Mouse (Mus musculus) kidney, embryonic 14.5 days (tissue): ENCODE data around the gene Cd52. TPM values are rescaled to one million over a fixed set of nuclear protein-coding genes. Genes with fewer than 3 reads are reported as not detected.

ENCODE experiments used
- ATAC-seq: fragments of 200-750 bp; cut with Nextera tagmentation; 2 replicates; pipeline ENCODE4 v1.8.0; 2017; ENCODE audit warnings: moderate number of reproducible peaks, mild to moderate bottlenecking, moderate TSS enrichment, moderate library complexity; ENCODE audit not compliant: low FRiP score, low TSS enrichment
- H3K27ac ChIP-seq: fragments of 300-500 bp; sonication (generic); 2 replicates; pipeline ENCODE4 v1.5.1; 2014; ENCODE audit warnings: low read depth, mild to moderate bottlenecking, low read length, moderate library complexity, mixed read lengths
- H3K27me3 ChIP-seq: fragments of 300-500 bp; sonication (generic); 2 replicates; pipeline ENCODE4 v1.6.1; 2014; ENCODE audit warnings: mild to moderate bottlenecking, low read length; ENCODE audit not compliant: control insufficient read depth, insufficient read depth
- H3K36me3 ChIP-seq: fragments of 300-500 bp; sonication (generic); 2 replicates; pipeline ENCODE4 v1.6.1; 2014; ENCODE audit warnings: low read length, mixed read lengths; ENCODE audit not compliant: control insufficient read depth, insufficient read depth
- H3K4me1 ChIP-seq: fragments of 300-500 bp; sonication (generic); 2 replicates; pipeline ENCODE4 v1.6.1; 2014; ENCODE audit warnings: low read length, mixed read lengths; ENCODE audit not compliant: control insufficient read depth, insufficient read depth
- H3K4me2 ChIP-seq: fragments of 300-500 bp; sonication (generic); replicated peaks from 2 replicates; pipeline ENCODE4 v1.6.1; 2014; ENCODE audit warnings: low read depth, mild to moderate bottlenecking, low read length
- H3K4me3 ChIP-seq: fragments of 300-500 bp; sonication (generic); 2 replicates; pipeline ENCODE4 v1.5.1; 2014; ENCODE audit warnings: mild to moderate bottlenecking, low read length
- H3K9ac ChIP-seq: fragments of 300-500 bp; sonication (generic); 2 replicates; pipeline ENCODE4 v1.6.1; 2014; ENCODE audit warnings: low read depth, mild to moderate bottlenecking, low read length, moderate library complexity
- H3K9me3 ChIP-seq: fragments of 300-500 bp; sonication (generic); 2 replicates; pipeline ENCODE4 v1.6.1; 2016; ENCODE audit warnings: low read length; ENCODE audit not compliant: control insufficient read depth
- WGBS: fragments of 180-500 bp; shearing (Covaris S2); extraction: QIAGEN DNeasy Blood & Tissue Kit; methylation state at CpG from one replicate; pipeline ENCODE4 v1.1.7; 2014; 5-methylcytosine and 5-hydroxymethylcytosine counted together
- polyA plus RNA-seq: library from polyadenylated mRNA; unstranded; fragments of >200 nt; fragmentation: Nextera tagmentation; extraction: Ambion mirVana; gene quantifications from 2 replicates; pipeline ENCODE4 v1.2.1, GENCODE M21; 2014

Cd52 gene
- polyA plus RNA-seq, 1 experiment from 2014 or later, result 8.9 TPM

DNA sequence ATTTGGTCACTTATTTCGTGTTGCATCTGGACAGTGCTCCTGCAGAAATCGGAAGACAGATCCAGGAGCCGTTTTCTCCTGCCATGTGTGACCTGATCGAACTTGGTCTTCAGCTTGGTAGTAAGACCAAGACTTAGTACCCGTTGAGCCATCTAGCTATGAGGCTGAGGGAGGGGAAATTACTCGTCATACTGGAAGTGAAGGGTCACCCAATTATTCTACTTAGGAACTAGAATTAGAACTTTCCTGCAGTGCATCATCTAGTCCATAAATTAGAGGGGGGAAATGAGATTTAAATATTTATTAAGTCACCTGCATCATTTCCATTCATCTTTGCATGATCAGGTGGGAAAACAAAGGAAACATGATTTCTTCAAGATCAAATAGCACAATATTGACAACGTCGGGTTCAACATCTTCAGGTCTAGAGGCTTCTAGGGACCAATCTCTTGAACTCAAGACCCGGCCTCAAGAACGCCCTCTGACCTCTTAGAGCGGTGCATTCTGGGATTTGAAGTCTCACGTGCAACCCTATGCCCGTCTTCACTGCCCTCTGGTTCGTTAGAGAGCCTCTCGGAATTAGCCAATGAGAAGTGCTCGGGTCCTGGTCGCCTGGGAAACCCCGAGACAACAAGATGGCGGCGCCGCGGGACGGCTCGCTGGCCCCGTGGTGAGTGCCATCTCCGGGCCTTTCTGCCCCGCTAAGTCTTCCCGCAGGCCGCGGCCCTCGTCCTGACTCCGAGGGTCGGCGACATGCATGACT lies 7.3 kb upstream of the Cd52 start, which contains the start of gene Ubxn11:
Gene Ubxn11, plus strand, starts transcription at position 592 of the 763 bp plus-strand sequence.
- Histone ChIP-seq H3K27me3 (no peaks in the 10 kb centered on the region), H3K27ac (no peak within 1 kb of the TSS; the same call in 1 of the 2 replicates), H3K4me1 (peaks cover 12% of the 10 kb centered on the region; the same call in 1 of the 2 replicates), H3K4me3 (peak within 1 kb of the TSS; percentile 61), H3K9me3 (no peaks in the 10 kb centered on the region), H3K36me3 (no peaks in the 10 kb centered on the region), H3K9ac (peak within 1 kb of the TSS; percentile 46; the same call in 1 of the 2 replicates), H3K4me2 (peak within 1 kb of the TSS; percentile 58)
- ATAC-seq, result peak; percentile 96
- 18% methylated on average over 34 of the region's 34 CpGs for WGBS

- no peaks in the 10 kb centered on the region for H3K36me3 ChIP-seq
- no peak overlapping the region for H3K4me3 ChIP-seq
- no peak for ATAC-seq
- H3K4me2 ChIP-seq, result no peak overlapping the region
- H3K9ac ChIP-seq, result no peak overlapping the region
- WGBS, result 85% methylated on average over 4 of the region's 4 CpGs
- no peaks in the 10 kb centered on the region for H3K9me3 ChIP-seq
- peaks cover 8% of the 10 kb centered on the region; the same call in 1 of the 2 replicates for H3K4me1 ChIP-seq
- H3K27ac ChIP-seq, result no peak overlapping the region
- H3K27me3 ChIP-seq, result no peaks in the 10 kb centered on the region
These were observed 5.4 kb upstream of the Cd52 start for GRCm38 (mm10) chr4:134100245-134100644.

DNA sequence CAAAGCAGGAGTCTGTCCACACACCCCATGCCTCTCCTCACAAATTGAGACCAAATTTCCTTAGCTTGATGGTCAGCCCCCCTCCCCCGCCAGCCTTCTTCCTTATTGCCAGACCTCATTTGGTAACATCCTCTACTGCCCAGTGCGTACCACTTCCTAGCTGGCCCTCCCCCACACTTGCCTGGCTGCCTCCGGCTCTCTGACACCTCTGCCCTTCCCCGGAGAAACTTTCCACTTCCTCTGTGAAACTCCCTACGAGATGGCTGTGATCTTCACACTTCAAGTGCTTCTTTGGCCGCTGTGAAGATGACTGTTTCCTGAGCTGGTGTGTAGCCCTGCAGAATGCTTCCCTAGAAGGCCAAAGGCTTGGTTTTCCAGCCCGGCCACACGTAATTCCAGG lies 3.7 kb upstream of the Cd52 start:
- H3K4me2 ChIP-seq, result no peak overlapping the region
- H3K4me3 ChIP-seq, result no peak overlapping the region
- no peaks in the 10 kb centered on the region for H3K9me3 ChIP-seq
- H3K27ac ChIP-seq, result no peak overlapping the region
- no peaks in the 10 kb centered on the region for H3K27me3 ChIP-seq
- ATAC-seq, result no peak
- H3K4me1 ChIP-seq, result peaks cover 8% of the 10 kb centered on the region; the same call in 1 of the 2 replicates
- 21% methylated on average over 8 of the region's 8 CpGs for WGBS
- no peaks in the 10 kb centered on the region for H3K36me3 ChIP-seq
- no peak overlapping the region for H3K9ac ChIP-seq

DNA sequence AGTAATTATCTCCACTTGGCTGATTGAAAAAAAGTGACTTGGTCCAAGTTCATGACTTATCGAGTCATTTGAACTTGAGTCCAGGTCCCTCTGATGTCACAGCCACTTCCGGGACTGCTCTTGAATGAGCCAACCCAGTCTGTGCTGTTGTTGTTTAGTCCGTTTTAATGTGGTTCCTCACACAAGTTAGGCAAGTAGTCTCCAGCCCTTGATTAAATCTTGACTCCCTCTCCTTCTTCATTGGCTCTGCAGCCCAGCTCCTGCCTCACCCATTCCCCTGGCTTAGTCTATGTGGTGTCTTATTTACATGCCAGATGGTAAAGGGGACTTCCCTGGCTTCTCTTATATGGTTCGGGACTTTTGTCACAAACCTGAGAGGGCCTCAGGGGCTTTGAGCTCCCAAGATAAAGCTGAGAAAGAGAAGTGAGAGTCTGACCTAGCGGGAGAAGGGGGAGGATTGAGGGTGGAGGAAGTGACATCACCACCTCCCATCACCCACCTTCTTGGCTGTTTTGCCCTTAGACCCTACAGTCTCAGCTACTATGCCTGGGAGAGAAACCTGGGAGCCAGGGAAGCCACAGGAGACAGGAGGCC lies 2.2 kb upstream of the Cd52 start:
- no peak for ATAC-seq
- Histone ChIP-seq H3K4me3 (no peak overlapping the region), H3K27me3 (no peaks in the 10 kb centered on the region), H3K36me3 (no peaks in the 10 kb centered on the region), H3K27ac (no peak overlapping the region), H3K4me2 (no peak overlapping the region), H3K4me1 (0 out of 2 replicates have a peak, but pooled peaks cover 3% of the 10 kb centered on the region), H3K9ac (no peak overlapping the region), H3K9me3 (no peaks in the 10 kb centered on the region)
- 77% methylated on average over 5 of the region's 5 CpGs for WGBS

GRCm38 (mm10) chr4:134096120-134096519 lies 1.2 kb upstream of the Cd52 start:
- 80% methylated on average over 3 of the region's 3 CpGs for WGBS
- no peak overlapping the region for H3K4me2 ChIP-seq
- ATAC-seq, result no peak

DNA sequence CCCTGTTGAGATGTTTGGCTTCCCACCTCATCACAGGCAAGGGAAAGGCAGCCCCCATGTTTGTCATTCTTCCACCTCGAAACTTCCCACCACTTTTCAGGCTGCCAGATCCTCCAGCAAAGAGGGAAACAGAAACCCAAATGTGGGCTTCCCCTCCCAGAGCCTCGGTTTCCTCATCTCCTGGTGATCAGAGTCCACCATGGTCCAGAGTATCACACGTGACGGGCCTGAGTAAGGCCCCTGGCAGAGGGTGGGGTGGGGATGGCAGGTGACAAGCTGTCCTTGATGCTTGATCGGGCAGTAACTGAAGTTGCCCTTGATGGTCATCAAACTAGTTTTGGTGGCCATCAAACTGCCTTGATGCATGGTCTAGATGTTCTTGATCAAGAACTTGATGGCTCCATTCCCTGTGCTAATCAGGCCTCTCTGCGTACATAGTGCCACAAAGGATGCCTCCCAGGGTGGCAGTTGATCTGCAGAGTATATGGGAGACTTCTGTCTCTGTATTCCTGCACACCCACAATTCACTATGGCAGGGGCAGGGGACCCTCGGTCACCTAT lies 798 bp downstream of the Cd52 start:
- H3K4me2 ChIP-seq, result no peak overlapping the region
- 88% methylated on average over 7 of the region's 7 CpGs for WGBS
- H3K36me3 ChIP-seq, result no peaks in the 10 kb centered on the region
- no peak overlapping the region for H3K9ac ChIP-seq
- no peaks in the 10 kb centered on the region for H3K9me3 ChIP-seq
- ATAC-seq, result no peak
- H3K4me3 ChIP-seq, result no peak overlapping the region
- H3K4me1 ChIP-seq, result 0 out of 2 replicates have a peak, but pooled peaks cover 3% of the 10 kb centered on the region
- H3K27ac ChIP-seq, result no peak overlapping the region
- H3K27me3 ChIP-seq, result no peaks in the 10 kb centered on the region

More at GRCm38 (mm10) chr4:134096120-134096519, 1.2 kb upstream of the Cd52 start:
- H3K4me1 ChIP-seq, result 0 out of 2 replicates have a peak, but pooled peaks cover 3% of the 10 kb centered on the region
- no peaks in the 10 kb centered on the region for H3K36me3 ChIP-seq
- no peaks in the 10 kb centered on the region for H3K27me3 ChIP-seq
- H3K9me3 ChIP-seq, result no peaks in the 10 kb centered on the region
- no peak overlapping the region for H3K4me3 ChIP-seq
- no peak overlapping the region for H3K9ac ChIP-seq
- no peak overlapping the region for H3K27ac ChIP-seq

GRCm38 (mm10) chr4:134092382-134093288 lies 2.2 kb downstream of the Cd52 start:
- Histone ChIP-seq H3K4me3 (no peak overlapping the region), H3K27ac (no peak overlapping the region), H3K4me1 (no peaks in the 10 kb centered on the region), H3K9me3 (no peaks in the 10 kb centered on the region), H3K36me3 (no peaks in the 10 kb centered on the region), H3K27me3 (no peaks in the 10 kb centered on the region), H3K4me2 (no peak overlapping the region), H3K9ac (no peak overlapping the region)
- 73% methylated on average over 6 of the region's 6 CpGs for WGBS
- ATAC-seq, result 0 out of 2 replicates have a peak, but pooled peaks have one; percentile 38

- 90% methylated on average over 6 of the region's 6 CpGs for WGBS
- H3K27ac ChIP-seq, result no peak overlapping the region
- no peaks in the 10 kb centered on the region for H3K36me3 ChIP-seq
- H3K9ac ChIP-seq, result no peak overlapping the region
- H3K4me3 ChIP-seq, result no peak overlapping the region
- H3K9me3 ChIP-seq, result no peaks in the 10 kb centered on the region
- no peaks in the 10 kb centered on the region for H3K4me1 ChIP-seq
- ATAC-seq, result no peak
- H3K4me2 ChIP-seq, result no peak overlapping the region
- no peaks in the 10 kb centered on the region for H3K27me3 ChIP-seq
These were observed 3.7 kb downstream of the Cd52 start for GRCm38 (mm10) chr4:134091225-134091529.
